Mouse (Mus musculus): ENCODE data around the gene Defa22. TPM values are rescaled to one million over a fixed set of nuclear protein-coding genes. Genes with fewer than 3 reads are reported as not detected.
"Not testable (repeated sequence)": the region's sequence is repeated elsewhere in the genome, so short reads cannot be mapped to it uniquely, and the experiment has no call there.

Gene Defa22
- total RNA-seq (2021), result not detected
- long read RNA-seq, experiment 1, result 0 reads
- long read RNA-seq, experiment 2, result 0 reads

DNA sequence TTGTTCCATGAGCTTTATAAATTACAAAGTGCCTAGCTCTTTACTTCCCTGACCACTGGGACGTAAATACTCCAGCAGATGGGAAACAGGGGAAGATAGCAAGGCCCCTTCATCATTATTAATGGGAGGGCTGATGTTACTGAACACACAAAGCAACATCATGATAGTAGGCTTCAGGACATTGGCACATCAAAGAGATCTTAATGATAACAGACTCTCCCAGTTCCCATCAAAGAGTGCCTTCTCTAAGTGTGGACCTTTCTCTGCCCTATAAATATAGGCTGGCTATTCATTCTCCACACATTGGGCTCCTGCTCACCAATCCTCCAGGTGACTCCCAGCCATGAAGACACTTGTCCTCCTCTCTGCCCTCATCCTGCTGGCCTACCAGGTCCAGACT, at the start of gene Defa22:
Gene Defa22, plus strand, starts transcription at position 301 of the 400 bp plus-strand sequence.
- DNase-seq; intact Hi-C loops (cut with DNase I; ENCODE audit: low total_unique reads): not testable (repeated sequence)

DNA sequence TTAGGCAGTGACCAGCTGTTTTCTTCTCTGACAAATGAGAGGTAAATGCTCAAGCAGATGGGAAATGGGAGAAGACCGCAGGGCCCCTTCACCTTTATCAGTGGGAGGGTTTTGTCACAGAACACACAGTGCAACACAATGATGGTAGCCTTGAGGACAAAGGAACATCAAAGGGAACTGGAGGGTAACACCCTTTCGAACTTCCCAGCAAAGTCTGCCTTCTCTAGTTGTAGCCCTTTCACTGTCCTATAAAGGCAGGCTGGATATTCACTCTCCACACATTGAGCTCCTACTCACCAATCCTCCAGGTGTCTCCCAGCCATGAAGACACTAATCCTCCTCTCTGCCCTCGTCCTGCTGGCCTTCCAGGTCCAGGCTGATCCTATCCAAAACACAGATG, 27.7 kb upstream of the Defa22 start, which contains the start of gene Defa30:
Gene Defa30, plus strand, starts transcription at position 301 of the 400 bp plus-strand sequence.
- DNase-seq; intact Hi-C loops (cut with DNase I; ENCODE audit: low total_unique reads): not testable (repeated sequence)

DNA sequence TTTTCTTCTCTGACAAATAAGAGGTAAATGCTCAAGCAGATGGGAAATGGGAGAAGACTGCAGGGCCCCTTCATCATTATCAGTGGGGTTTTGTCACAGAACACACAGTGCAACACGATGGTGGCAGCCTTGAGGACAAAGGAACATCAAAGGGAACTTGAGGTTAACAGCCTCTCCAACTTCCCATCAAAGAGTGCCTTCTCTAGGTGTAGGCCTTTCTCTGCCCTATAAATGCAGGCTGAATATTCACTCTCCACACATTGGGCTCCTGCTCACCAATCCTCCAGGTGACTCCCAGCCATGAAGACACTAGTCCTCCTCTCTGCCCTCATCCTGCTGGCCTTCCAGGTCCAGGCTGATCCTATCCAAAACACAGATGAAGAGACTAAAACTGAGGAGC, 29.2 kb downstream of the Defa22 start, which contains the start of gene Defa31:
Gene Defa31, plus strand, starts transcription at position 301 of the 400 bp plus-strand sequence.
- DNase-seq; intact Hi-C loops (cut with DNase I; ENCODE audit: low total_unique reads): not testable (repeated sequence)

DNA sequence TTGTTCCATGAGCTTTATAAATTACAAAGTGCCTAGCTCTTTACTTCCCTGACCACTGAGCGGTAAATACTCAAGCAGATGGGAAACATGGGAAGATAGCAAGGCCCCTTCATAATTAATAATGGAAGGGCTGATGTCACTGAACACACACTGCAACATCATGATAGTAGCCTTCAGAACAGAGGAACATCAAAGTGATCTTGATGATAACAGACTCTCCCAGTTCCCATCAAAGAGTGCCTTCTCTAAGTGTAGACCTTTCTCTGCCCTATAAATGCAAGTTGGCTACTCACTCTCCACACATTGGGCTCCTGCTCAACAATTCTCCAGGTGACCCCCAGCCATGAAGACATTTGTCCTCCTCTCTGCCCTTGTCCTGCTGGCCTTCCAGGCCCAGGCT, 39.2 kb downstream of the Defa22 start, which contains the start of gene Gm15293:
Gene Gm15293, plus strand, starts transcription at position 301 of the 400 bp plus-strand sequence.
- DNase-seq; intact Hi-C loops (cut with DNase I; ENCODE audit: low total_unique reads): not testable (repeated sequence)

Other genes starting within 250 kb of the Defa22 start
- not detected for gene Gm6040, start 240.2 kb upstream of the Defa22 start, total RNA-seq (2021)
- not detected for gene AY761185, start 217.6 kb upstream of the Defa22 start, total RNA-seq (2021)
- gene Defa21, start 136.7 kb upstream of the Defa22 start, total RNA-seq (2021), result not detected
- gene Defa23, start 107.2 kb upstream of the Defa22 start, total RNA-seq (2021), result not detected
- gene Defa35, start 97.2 kb upstream of the Defa22 start, total RNA-seq (2021), result not detected
- gene Defa25, start 77.8 kb upstream of the Defa22 start, total RNA-seq (2021), result not detected
- gene Gm14851, start 66.2 kb upstream of the Defa22 start, total RNA-seq (2021), result not detected
- gene Defa30, start 27.6 kb upstream of the Defa22 start, total RNA-seq (2021), result not detected
- not detected for gene Defa31, start 29.3 kb downstream of the Defa22 start, total RNA-seq (2021)
- not detected for gene Gm15293, start 39.3 kb downstream of the Defa22 start, total RNA-seq (2021)
- gene Gm15292, start 87.5 kb downstream of the Defa22 start, total RNA-seq (2021), result not detected
- not detected for gene Defa27, start 153.3 kb downstream of the Defa22 start, total RNA-seq (2021)
- not detected for gene Defa29, start 164.7 kb downstream of the Defa22 start, total RNA-seq (2021)
- gene Defa2, start 216.2 kb downstream of the Defa22 start, total RNA-seq (2021), result not detected
- not detected for gene Defa33, start 229.5 kb downstream of the Defa22 start, total RNA-seq (2021)

Data from gastrocnemius, postnatal 14 days (tissue).